Mouse (Mus musculus): ENCODE results near the gene Uts2r.

The Uts2r gene

DNA sequence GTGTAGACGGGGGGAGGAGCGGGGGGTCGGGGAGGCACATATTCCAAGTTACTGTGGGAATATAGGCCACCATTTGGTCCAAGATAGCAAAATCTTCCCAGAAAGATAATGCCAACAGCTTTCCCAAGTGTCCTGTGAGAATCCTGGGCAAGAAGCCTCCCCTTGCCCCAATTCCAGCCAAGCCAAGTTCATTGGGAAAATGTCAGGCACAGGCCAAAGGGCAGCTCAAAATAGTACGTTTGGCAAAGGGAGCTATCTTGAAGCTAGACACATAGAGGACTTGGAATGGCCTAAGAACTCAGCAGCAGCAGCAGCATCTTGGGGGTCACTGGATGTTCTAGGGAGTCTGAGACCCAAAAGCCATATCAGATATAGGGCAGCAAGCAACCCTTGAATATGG lies 3.7 kb downstream of the Uts2r start:
- no peak for DNase-seq (ENCODE audit: low read depth, low spot score)

- no peak for DNase-seq (ENCODE audit: low read depth, low spot score)
Observed at GRCm38 (mm10) chr11:121173203-121173602, 13.1 kb downstream of the Uts2r start.

DNA sequence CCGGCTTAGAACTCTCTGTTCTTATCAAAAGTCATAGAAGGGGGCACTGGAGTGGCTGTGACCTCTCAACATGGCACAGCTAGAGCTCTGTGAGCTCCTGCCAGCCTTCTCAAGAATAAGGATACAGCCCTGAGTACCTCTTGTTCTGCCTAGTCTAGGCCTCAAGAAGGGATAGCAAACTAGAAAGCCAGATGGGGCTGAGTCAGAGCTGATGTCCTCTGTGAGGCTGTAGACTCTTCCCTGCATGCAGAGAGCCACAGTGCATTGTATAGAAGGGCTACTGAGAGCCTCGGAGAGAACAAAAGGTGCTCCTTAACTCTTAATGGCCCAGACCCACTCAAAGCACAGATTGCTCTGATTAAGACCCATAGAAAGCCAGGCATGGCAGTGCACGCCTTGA lies 14.2 kb downstream of the Uts2r start:
- DNase-seq (ENCODE audit: low read depth, low spot score): no peak

- DNase-seq (ENCODE audit: low read depth, low spot score): peak; percentile 47
Observed at GRCm38 (mm10) chr11:121176285-121177270, 16.5 kb downstream of the Uts2r start.

GRCm38 (mm10) chr11:121189681-121190080 lies 29.6 kb downstream of the Uts2r start:
- no peak for DNase-seq (ENCODE audit: low read depth, low spot score)

DNA sequence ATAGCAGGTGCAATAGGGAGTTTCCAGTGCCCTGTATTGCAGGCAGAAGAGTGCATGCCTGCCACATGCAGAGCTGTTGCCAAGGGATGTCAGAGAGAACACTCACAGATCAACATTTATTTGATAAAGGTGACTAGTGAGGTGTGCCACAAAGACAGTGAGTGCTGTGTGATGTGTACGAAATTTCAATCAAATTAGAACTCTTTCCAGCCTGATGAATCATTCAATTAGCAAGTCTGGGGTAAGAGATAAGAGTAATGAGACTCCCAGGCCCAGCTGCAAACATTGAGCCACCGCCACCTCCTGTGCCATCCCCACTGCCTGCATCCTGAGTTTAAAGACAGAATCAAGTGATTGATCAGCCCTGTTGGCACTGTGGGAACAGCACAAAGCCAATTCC lies 32.7 kb downstream of the Uts2r start:
- DNase-seq (ENCODE audit: low read depth, low spot score): no peak

GRCm38 (mm10) chr11:121193415-121193814 lies 33.3 kb downstream of the Uts2r start:
- DNase-seq (ENCODE audit: low read depth, low spot score): no peak

- no peak for DNase-seq (ENCODE audit: low read depth, low spot score)
Observed at GRCm38 (mm10) chr11:121198622-121199021, 38.6 kb downstream of the Uts2r start.

DNA sequence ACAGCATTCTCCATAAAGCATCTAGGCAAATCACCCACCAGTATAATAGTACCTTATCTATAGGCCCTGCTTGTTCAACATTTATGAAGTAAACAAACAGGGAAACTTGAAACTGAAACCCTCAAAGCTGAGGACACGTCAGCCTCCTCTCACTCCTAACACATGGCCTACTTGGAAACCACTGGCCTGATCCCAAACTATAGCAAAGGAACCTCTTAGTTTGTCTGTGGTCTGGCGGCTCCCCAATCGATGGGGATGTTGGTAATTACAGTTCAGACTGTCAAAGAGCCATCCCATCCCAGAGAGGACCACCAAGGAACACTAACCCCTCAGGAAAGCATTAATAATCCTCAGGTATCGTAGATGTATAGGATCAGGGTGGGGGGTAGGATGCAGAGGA lies 39.8 kb downstream of the Uts2r start:
- no peak for DNase-seq (ENCODE audit: low read depth, low spot score)

- no peak for DNase-seq (ENCODE audit: low read depth, low spot score)
Observed at GRCm38 (mm10) chr11:121200781-121201180, 40.7 kb downstream of the Uts2r start.

GRCm38 (mm10) chr11:121201436-121202198 lies 41.5 kb downstream of the Uts2r start:
- no peak for DNase-seq (ENCODE audit: low read depth, low spot score)

DNA sequence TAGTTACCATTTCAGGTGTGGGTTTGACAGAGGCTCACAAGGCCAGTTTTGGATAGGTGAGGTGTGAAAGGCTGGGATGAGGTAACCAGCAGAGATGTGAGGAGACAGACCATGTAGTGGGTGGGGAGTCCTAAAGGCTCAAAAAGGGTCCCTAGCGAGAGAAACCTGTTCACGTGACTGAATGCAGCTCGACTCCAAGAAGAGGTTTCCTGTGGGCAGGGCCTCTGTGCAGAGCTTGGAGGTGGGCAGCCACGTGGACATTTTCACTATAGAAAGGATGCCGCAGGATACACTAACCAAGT lies 43.7 kb downstream of the Uts2r start:
- DNase-seq (ENCODE audit: low read depth, low spot score): no peak

DNA sequence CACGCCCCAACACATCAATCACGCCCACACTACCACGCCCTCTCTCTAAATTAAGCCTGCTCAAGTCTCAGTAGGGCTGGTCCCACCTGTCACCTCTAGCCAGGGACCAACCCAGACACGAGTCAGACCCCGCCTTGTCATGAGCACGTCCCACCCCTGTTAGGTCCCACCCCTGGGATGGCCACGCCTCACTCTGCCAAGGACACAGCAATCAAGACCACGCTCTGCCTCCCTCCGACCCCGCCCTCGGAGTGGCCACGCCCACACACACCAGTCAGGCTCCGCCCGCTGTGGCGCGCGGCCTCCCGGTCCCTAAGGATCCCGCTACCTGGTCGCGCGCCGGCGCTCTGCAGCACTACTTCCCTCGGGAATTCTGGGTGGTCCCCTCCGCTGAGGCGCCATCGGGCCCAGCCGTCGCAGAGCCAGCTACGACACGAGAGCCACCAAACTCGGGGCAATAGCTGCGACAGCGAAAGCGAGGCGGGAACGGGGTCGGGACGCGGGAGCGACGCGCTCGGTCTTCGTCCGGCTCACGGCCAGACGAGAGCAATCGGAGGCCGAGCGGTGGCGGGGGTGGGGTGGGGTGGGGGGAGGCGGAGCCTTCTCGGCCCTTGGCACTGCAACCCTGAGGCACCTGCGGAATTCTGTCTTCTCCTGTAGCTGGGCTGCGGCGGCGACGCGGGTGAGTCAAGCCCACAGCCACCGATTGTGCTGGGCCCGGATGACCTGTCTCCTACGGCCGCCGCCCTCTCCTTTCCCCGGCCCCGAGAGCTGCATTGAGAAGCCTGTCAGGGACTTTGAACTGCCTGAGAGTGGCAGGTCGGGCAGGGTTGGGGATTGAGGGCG lies 44.3 kb downstream of the Uts2r start, which contains the start of the genes Hexdc and Ogfod3:
Hexdc (plus strand) TSS at position 273 of the 846 bp plus-strand sequence.
Ogfod3 (minus strand) TSS at position 551 of the 846 bp plus-strand sequence.
- peak; percentile 90 for DNase-seq (ENCODE audit: low read depth, low spot score)

Data from retina, adult 2 months (tissue).